Mouse (Mus musculus): Measurements from ENCODE around the gene AU021092.
"Not testable (repeated sequence)": the region's sequence is repeated elsewhere in the genome, so short reads cannot be mapped to it uniquely, and the experiment has no call there.

AU021092 gene

GRCm38 (mm10) chr16:5222140-5222539 lies at the start of gene AU021092:
Gene AU021092 (minus strand): TSS chr16:5222299.
- no peak for DNase-seq (ENCODE audit: extremely low read depth, low read depth, low spot score)

- no peak for DNase-seq (ENCODE audit: extremely low read depth, low read depth, low spot score)
Observed at GRCm38 (mm10) chr16:5271411-5272035, 49.4 kb upstream of the AU021092 start.

- no peak for DNase-seq (ENCODE audit: extremely low read depth, low read depth, low spot score)
Observed at GRCm38 (mm10) chr16:5263926-5264325, 41.8 kb upstream of the AU021092 start.

- DNase-seq (ENCODE audit: extremely low read depth, low read depth, low spot score), result no peak
Observed at GRCm38 (mm10) chr16:5263156-5263555, 41.1 kb upstream of the AU021092 start.

GRCm38 (mm10) chr16:5255779-5256496 lies 33.8 kb upstream of the AU021092 start, which contains the start of gene Eef2kmt:
Gene Eef2kmt (minus strand): TSS chr16:5255983.
- DNase-seq (ENCODE audit: extremely low read depth, low read depth, low spot score), result peak; percentile 58

- no peak for DNase-seq (ENCODE audit: extremely low read depth, low read depth, low spot score)
Observed at GRCm38 (mm10) chr16:5255081-5255740, 33.1 kb upstream of the AU021092 start.

- DNase-seq (ENCODE audit: extremely low read depth, low read depth, low spot score), result peak; percentile 28
Observed at GRCm38 (mm10) chr16:5254346-5255025, 32.4 kb upstream of the AU021092 start.

- DNase-seq (ENCODE audit: extremely low read depth, low read depth, low spot score), result no peak
Observed at GRCm38 (mm10) chr16:5252260-5252659, 30.2 kb upstream of the AU021092 start.

GRCm38 (mm10) chr16:5250891-5251290 lies 28.8 kb upstream of the AU021092 start:
- DNase-seq (ENCODE audit: extremely low read depth, low read depth, low spot score), result no peak

GRCm38 (mm10) chr16:5244411-5244810 lies 22.3 kb upstream of the AU021092 start:
- no peak for DNase-seq (ENCODE audit: extremely low read depth, low read depth, low spot score)

- DNase-seq (ENCODE audit: extremely low read depth, low read depth, low spot score), result no peak
Observed at GRCm38 (mm10) chr16:5242882-5243281, 20.8 kb upstream of the AU021092 start.

- DNase-seq (ENCODE audit: extremely low read depth, low read depth, low spot score), result no peak
Observed at GRCm38 (mm10) chr16:5242355-5242754, 20.3 kb upstream of the AU021092 start.

- DNase-seq (ENCODE audit: extremely low read depth, low read depth, low spot score), result peak; percentile 67
Observed at GRCm38 (mm10) chr16:5233418-5234313, 11.6 kb upstream of the AU021092 start, which contains the start of gene Alg1. Gene Alg1 (plus strand): TSS chr16:5233621.

- DNase-seq (ENCODE audit: extremely low read depth, low read depth, low spot score), result no peak
Observed at GRCm38 (mm10) chr16:5232982-5233381, 10.9 kb upstream of the AU021092 start.

GRCm38 (mm10) chr16:5228103-5228502 lies 6.0 kb upstream of the AU021092 start:
- not testable (repeated sequence) for DNase-seq (ENCODE audit: extremely low read depth, low read depth, low spot score)

- not testable (repeated sequence) for DNase-seq (ENCODE audit: extremely low read depth, low read depth, low spot score)
Observed at GRCm38 (mm10) chr16:5227501-5227900, 5.4 kb upstream of the AU021092 start.

GRCm38 (mm10) chr16:5226534-5226933 lies 4.4 kb upstream of the AU021092 start:
- not testable (repeated sequence) for DNase-seq (ENCODE audit: extremely low read depth, low read depth, low spot score)

GRCm38 (mm10) chr16:5221403-5221802 lies 696 bp downstream of the AU021092 start:
- no peak for DNase-seq (ENCODE audit: extremely low read depth, low read depth, low spot score)

GRCm38 (mm10) chr16:5217341-5218133 lies 4.6 kb downstream of the AU021092 start:
- DNase-seq (ENCODE audit: extremely low read depth, low read depth, low spot score), result no peak
